Mouse (Mus musculus) urinary bladder, postnatal 4 days (tissue): ENCODE measurements around the gene Isoc2a.

Source experiments
- DNase-seq, 2 experiments: peaks; one replicate each; pipeline ENCODE4 v3.0.0; 2021 to 2022; ENCODE audit warnings: low spot score in 2 of 2

Isoc2a gene

DNA sequence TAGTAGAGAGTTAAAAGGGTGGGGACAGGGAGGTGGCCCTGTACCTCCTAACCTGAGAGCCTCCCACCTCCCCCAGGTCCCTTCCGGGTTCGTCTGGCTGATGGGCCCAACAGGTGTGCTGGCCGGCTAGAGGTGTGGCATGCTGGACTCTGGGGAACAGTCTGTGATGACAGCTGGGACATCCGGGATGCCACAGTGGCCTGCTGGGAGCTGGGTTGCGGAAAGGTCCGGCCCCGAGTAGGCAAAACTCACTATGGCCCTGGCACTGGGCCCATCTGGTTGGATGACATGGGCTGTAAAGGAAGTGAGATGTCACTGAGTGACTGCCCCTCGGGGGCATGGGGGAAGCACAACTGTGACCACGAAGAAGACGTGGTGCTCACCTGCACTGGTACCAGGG, 59.9 kb downstream of the Isoc2a start:
- no peak for DNase-seq

DNA sequence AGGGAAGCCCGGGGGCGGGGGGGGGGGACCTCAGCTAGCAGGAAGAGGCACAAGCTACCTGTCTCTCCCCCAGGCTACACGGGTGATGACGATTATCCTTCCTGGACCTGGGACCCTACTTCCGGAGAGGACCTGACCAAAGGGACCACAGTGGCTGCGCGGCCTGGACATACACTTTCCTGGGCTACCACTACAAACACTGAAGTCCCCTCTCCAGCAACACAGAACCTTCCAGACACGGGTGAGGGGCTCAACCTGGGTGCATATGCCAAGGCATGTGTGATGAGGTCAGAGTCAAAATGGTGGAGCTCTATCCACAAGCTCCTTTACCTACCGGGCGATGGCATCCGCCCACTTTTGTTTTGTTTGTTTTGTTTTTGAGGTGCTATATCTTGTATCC, 60.4 kb downstream of the Isoc2a start:
- no peak for DNase-seq

DNA sequence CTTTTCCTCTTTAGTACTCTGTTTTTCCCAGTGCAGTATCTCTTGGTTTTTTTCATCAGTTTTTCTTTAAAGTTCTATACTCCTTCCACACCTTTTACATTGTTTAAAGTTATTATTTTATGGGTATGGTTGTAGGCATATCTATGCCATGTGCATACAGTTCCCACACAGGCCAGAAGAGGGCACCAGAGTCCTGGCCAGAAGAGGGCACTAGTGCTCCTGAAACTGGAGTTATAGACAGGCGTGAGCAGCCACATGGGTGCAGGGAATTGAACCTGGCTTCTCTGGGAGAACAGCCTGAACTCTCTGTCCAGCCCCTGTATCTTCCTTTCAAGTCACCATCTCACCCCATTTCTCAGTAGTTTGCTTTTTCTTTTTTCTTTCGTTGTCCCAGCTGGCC, 61.5 kb downstream of the Isoc2a start:
- DNase-seq: no peak

DNA sequence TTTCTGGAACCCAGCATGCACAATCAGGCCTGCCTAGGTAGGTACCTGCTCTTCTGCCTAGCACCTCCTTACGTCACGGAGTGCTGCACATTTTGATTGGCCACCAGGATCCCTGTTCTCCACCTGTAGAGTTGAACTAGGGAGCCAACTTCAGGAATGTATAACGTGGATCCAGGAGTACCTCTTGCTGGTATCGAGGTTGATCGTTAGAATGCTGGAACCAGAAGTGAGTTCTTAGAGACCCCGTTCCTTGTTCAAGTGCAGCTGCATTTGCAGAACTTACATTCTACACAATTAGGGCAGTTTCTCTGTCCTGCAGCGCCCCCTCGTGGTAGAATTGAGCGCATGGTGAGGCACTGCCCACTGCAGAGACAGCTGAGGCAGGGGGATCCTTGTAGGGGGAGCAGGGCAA, 63.1 kb downstream of the Isoc2a start:
- DNase-seq: peak in 1 of 2 experiments; percentile 83

DNA sequence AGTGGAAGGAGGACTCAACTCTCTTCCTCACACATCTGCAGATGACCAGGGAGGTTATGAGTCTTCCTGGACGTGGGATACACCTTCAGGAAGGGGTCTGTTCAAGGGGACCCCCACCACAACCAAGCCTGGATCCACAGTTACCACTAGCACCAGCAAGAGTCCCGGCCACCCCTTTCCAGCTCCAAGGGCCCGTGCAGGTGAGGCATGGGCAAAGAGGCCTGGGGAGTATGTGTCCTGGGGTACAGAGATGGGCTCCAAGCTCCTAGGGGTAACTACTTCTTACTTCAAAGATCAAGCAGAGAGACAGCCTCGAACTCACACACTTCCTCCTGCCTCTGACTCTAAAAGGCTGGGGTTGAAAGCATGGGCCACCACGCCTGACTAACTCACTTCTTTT, 65.7 kb downstream of the Isoc2a start:
- no peak for DNase-seq

DNA sequence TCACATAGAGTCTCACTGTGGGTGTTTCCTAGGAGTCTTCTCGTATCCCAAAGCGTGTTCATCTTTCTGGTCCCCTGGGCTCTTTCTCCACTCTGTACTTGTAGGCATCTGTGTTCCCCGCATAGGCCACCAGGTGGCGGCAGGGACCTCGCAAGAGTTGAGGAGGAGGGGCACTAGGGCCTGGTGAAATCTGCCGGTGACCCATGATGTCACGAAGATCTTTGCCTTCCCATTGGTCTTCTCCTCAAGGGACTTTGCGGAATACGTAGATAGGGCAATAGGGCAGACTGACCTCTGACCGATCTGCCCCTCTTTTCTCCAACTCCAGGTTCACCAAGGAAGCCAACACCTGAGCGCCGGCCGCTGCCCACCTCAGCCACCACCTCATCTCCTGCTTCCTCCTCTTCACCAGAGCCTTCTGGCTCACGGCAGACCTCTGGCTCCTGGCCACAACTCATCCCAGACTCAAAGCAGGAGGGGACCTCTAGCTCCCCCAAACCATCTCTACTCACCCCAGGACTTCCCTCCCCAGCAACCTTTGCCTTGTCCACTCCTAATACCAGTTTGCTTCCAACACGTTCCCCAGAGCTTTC, 66.4 kb downstream of the Isoc2a start:
- DNase-seq: peak; percentile 83 to 94
